ENCODE assay signal across 1 mouse cellular context in the genomic region with DNA sequence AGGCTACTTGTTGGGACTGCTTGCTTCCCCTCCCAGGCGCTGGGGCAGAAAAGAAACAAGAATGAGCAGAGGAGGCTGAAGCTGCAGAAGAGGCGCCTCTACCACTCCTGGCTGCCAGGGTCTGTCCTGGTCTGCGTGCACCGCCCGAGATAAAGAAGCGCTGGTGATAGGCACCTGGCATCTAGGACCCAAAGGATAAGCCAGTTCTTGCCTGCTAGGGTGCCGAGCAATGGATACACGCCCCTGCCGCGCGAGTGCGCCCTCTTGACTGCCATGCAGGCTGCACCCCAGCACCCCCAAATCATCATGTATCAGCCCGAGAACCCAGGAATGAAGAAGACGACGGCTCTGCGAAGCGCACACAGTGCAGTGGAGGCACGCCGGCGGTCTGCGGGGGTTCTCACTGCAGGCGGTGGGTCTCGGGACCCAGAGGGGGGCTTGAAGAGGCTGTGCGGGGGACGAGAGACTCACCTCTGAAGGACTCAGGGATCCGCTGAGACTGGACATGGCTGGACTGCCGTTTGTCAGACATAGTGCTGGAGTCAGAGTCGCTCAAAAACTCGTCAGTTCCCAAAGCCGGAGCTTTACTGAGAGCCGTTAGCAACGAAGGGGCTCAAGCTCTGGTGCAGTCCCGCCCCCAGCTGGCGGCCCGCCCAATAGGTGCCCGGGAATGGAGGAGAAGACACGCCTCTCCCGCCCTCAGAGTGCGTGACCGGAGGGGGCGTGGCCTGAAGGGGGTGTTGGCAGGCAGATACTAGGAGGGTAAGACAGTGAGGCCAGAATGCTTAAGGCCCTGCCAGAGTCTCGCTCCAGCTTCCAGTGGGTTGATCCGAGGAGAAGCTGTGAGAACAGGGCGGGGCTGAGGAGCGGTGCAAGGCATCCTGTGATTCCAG.
TF ChIP-seq lines count a peak whose summit lies in the region.

A gene (minus strand): TSS at position 589 of the 893 bp plus-strand sequence.

TF ChIP-seq in MEL, 35 proteins besides CTCF, POLR2A, EP300 and RAD21 (continued from another document):
- TF ChIP-seq ETS1 (IDR thresholded peaks at IDR 0.05; ENCODE audit: low read depth, low read length): peak; percentile 62; the same call in 1 of the 2 replicates
- peak; percentile 73 for TF ChIP-seq SIN3A (IDR thresholded peaks at IDR 0.05; ENCODE audit: low read length)
- TF ChIP-seq NELFE (IDR thresholded peaks at IDR 0.05; ENCODE audit: low read depth, low read length): peak; percentile 86
- no peak for TF ChIP-seq GABPA (IDR thresholded peaks at IDR 0.05; ENCODE audit: low read depth, low read length)
- TF ChIP-seq ELF1 (IDR thresholded peaks at IDR 0.05; ENCODE audit: low read depth, low read length): no peak
- TF ChIP-seq ZC3H11A (IDR thresholded peaks at IDR 0.05; ENCODE audit: low read depth, low read length): no peak
- TF ChIP-seq MAX (IDR thresholded peaks at IDR 0.05; ENCODE audit: low read length): no peak
- TF ChIP-seq ZMIZ1 (IDR thresholded peaks at IDR 0.05; ENCODE audit: low read depth, low read length): no peak; the same call in 1 of the 2 replicates
- no peak for TF ChIP-seq E2F4 (IDR thresholded peaks at IDR 0.05; ENCODE audit: borderline replicate concordance, low read depth, low read length)
- TF ChIP-seq TCF12 (IDR thresholded peaks at IDR 0.05; ENCODE audit: low read depth, low read length): peak; percentile 88
- peak; percentile 41 for TF ChIP-seq MXI1 (IDR thresholded peaks at IDR 0.05; ENCODE audit: low read depth, low read length)
- TF ChIP-seq TBP (IDR thresholded peaks at IDR 0.05; ENCODE audit: low read depth, low read length): peak; percentile 75
- TF ChIP-seq CHD2 (IDR thresholded peaks at IDR 0.05; ENCODE audit: low read length): no peak
- no peak for TF ChIP-seq CHD1 (IDR thresholded peaks at IDR 0.05; ENCODE audit: low read depth, low read length)
- TF ChIP-seq NRF1 (IDR thresholded peaks at IDR 0.05; ENCODE audit: insufficient read depth, low read depth, low read length, poor library complexity, severe bottlenecking): 0 out of 2 replicates have a peak, but pooled peaks have one; percentile 17
- no peak for TF ChIP-seq USF2 (IDR thresholded peaks at IDR 0.05; ENCODE audit: borderline replicate concordance in 1 of 2, insufficient read depth in 1 of 2, low read depth in 1 of 2, low read length in 2 of 2)
- TF ChIP-seq ZNF384 (IDR thresholded peaks at IDR 0.05; ENCODE audit: low read depth, low read length): no peak
- no peak for TF ChIP-seq SMC3 (IDR thresholded peaks at IDR 0.05; ENCODE audit: low read depth, low read length)
